Mouse (Mus musculus) ES-E14 (cell line): ENCODE results near the gene B3gnt9.

Experiments
- CHD2 ChIP-seq: IDR thresholded peaks from 2 replicates; pipeline ENCODE4 v1.6.1; 2014; ENCODE audit warnings: mild to moderate bottlenecking, low read depth, low read length, inconsistent platforms
- HCFC1 ChIP-seq: IDR thresholded peaks from 2 replicates; pipeline ENCODE4 v1.6.1; 2012; ENCODE audit warnings: low read length, inconsistent platforms, borderline replicate concordance; ENCODE audit not compliant: insufficient read depth
- MAFK ChIP-seq: IDR thresholded peaks from 2 replicates; pipeline ENCODE4 v1.6.1; 2014; ENCODE audit warnings: mild to moderate bottlenecking, low read depth, low read length, inconsistent platforms; ENCODE audit not compliant: insufficient read depth
- ZC3H11A ChIP-seq: IDR thresholded peaks from 2 replicates; pipeline ENCODE4 v1.6.1; 2012; ENCODE audit warnings: low read depth, mild to moderate bottlenecking, inconsistent platforms, low read length, borderline replicate concordance
- ZNF384 ChIP-seq: IDR thresholded peaks from 2 replicates; pipeline ENCODE4 v1.6.1; 2012; ENCODE audit warnings: low read depth, low read length, inconsistent platforms

DNA sequence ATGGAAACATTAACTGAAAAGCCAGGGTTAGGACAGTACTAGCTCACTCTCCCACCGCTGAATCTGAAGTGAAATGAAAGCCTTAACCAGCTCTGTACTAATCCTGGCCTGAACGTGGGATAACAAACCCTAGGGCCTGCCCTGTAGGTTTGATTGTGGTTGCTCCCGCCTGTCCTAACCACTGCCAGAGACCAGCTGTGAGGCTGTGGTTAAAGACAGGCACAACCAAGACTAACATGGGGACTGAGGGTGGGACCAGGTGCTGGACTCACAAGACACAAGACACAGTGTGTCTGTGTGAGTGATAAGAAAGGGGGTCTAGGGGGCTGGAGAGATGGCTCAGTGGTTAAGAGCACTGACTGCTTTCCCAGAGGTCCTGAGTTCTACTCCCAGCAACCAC is 25.6 kb upstream of the B3gnt9 start:
- TF ChIP-seq HCFC1 (no peak), ZNF384 (no peak), ZC3H11A (no peak), MAFK (no peak), CHD2 (no peak)
